Mouse (Mus musculus) lung, postnatal 0 days (tissue): Measurements from ENCODE around the gene Rftn1.

Source experiments
- CTCF ChIP-seq: IDR thresholded peaks from 2 replicates; pipeline ENCODE4 v1.5.1; 2016; ENCODE audit warnings: antibody characterized with exemption, mild to moderate bottlenecking
- EP300 ChIP-seq: IDR thresholded peaks from 2 replicates; pipeline ENCODE4 v1.6.1; 2016; ENCODE audit warnings: antibody characterized with exemption, mild to moderate bottlenecking, control low read depth

DNA sequence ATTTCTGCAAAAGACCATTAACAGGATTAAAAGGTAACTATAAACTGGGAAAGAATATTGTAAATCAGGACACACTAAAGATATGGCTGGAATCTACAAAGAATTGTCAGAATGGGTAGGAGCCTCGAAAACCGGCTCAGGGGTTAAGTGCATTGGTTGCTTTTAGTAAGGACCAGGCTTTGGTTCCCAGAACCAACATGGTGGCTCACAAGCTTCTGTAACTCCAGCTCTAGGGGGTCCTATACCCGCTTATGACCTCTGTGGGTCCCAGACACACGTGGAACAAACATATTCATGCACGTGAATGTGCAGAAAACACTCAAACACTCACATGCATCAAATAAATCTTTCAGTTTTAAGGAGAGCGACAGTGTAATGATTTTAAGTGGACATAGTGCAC, 215.5 kb downstream of the Rftn1 start:
- TF ChIP-seq CTCF: no peak
- TF ChIP-seq EP300: no peak
